Mouse (Mus musculus) liver, embryonic 12.5 days (tissue): ENCODE results near the gene Cog4. TPM values are rescaled to one million over a fixed set of nuclear protein-coding genes. Genes with fewer than 3 reads are reported as not detected.
A peak's percentile ranks its signal among the peaks of the same experiment; 100 is the strongest.
"Not testable (repeated sequence)": the region's sequence is repeated elsewhere in the genome, so short reads cannot be mapped to it uniquely, and the experiment has no call there.

Experiments used
- ATAC-seq: fragments of 200-750 bp; cut with Nextera tagmentation; 2 replicates; pipeline ENCODE4 v1.8.0; 2017; ENCODE audit warnings: moderate number of reproducible peaks, mild to moderate bottlenecking, moderate library complexity
- H3K27ac ChIP-seq: fragments of 300-500 bp; sonication (generic); 2 replicates; pipeline ENCODE4 v1.5.1; 2016; ENCODE audit warnings: mild to moderate bottlenecking
- H3K27me3 ChIP-seq: fragments of 300-500 bp; sonication (generic); replicated peaks from 2 replicates; pipeline ENCODE4 v1.6.1; 2016; ENCODE audit warnings: mild to moderate bottlenecking, moderate library complexity
- H3K36me3 ChIP-seq: fragments of 300-500 bp; sonication (generic); 2 replicates; pipeline ENCODE4 v1.6.1; 2016; ENCODE audit warnings: mild to moderate bottlenecking, moderate library complexity
- H3K4me1 ChIP-seq: fragments of 300-500 bp; sonication (generic); 2 replicates; pipeline ENCODE4 v1.6.1; 2016
- H3K4me2 ChIP-seq: fragments of 300-500 bp; sonication (generic); 2 replicates; pipeline ENCODE4 v1.6.1; 2016; ENCODE audit warnings: mild to moderate bottlenecking, moderate library complexity
- H3K4me3 ChIP-seq: fragments of 300-500 bp; sonication (generic); 2 replicates; pipeline ENCODE4 v1.5.1; 2016; ENCODE audit warnings: mild to moderate bottlenecking, moderate library complexity
- H3K9ac ChIP-seq: fragments of 300-500 bp; sonication (generic); 2 replicates; pipeline ENCODE4 v1.6.1; 2016; ENCODE audit warnings: mild to moderate bottlenecking, moderate library complexity
- H3K9me3 ChIP-seq: fragments of 300-500 bp; sonication (generic); replicated peaks from 2 replicates; pipeline ENCODE4 v1.6.1; 2016; ENCODE audit warnings: mild to moderate bottlenecking, moderate library complexity
- WGBS: fragments of 180-500 bp; shearing (Covaris S2); methylation state at CpG from one replicate; pipeline ENCODE4 v1.1.7; 2016; ENCODE audit not compliant: insufficient replicate concordance; 5-methylcytosine and 5-hydroxymethylcytosine counted together
- polyA plus RNA-seq: library from polyadenylated mRNA; unstranded; fragments of >200 nt; fragmentation: Nextera tagmentation; extraction: Ambion mirVana; gene quantifications from 2 replicates; pipeline ENCODE4 v1.2.1, GENCODE M21; 2016

Gene Cog4
- polyA plus RNA-seq, 1 experiment from 2014 or later: 45.1 TPM

- no peak overlapping the region for H3K4me3 ChIP-seq
- no peaks in the 10 kb centered on the region for H3K27me3 ChIP-seq
- H3K4me1 ChIP-seq: peaks cover 41% of the 10 kb centered on the region
- no peak overlapping the region for H3K4me2 ChIP-seq
- no peak overlapping the region for H3K9ac ChIP-seq
- no peak for ATAC-seq
- H3K36me3 ChIP-seq: peaks cover 67% of the 10 kb centered on the region
- H3K27ac ChIP-seq: no peak overlapping the region
- no peaks in the 10 kb centered on the region for H3K9me3 ChIP-seq
- WGBS: 82% methylated on average over 5 of the region's 5 CpGs
Measured at GRCm38 (mm10) chr8:110843207-110843606, 3.2 kb upstream of the Cog4 start.

- Histone ChIP-seq H3K9ac (peak overlapping the region; percentile 91), H3K27ac (no peak overlapping the region), H3K4me3 (peak overlapping the region; percentile 93), H3K4me2 (peak overlapping the region; percentile 85), H3K27me3 (no peaks in the 10 kb centered on the region), H3K9me3 (no peaks in the 10 kb centered on the region), H3K4me1 (peaks cover 45% of the 10 kb centered on the region), H3K36me3 (peaks cover 53% of the 10 kb centered on the region)
- no peak for ATAC-seq
- WGBS: 69% methylated on average over 3 of the region's 3 CpGs
Measured at GRCm38 (mm10) chr8:110844941-110845340, 1.5 kb upstream of the Cog4 start.

DNA sequence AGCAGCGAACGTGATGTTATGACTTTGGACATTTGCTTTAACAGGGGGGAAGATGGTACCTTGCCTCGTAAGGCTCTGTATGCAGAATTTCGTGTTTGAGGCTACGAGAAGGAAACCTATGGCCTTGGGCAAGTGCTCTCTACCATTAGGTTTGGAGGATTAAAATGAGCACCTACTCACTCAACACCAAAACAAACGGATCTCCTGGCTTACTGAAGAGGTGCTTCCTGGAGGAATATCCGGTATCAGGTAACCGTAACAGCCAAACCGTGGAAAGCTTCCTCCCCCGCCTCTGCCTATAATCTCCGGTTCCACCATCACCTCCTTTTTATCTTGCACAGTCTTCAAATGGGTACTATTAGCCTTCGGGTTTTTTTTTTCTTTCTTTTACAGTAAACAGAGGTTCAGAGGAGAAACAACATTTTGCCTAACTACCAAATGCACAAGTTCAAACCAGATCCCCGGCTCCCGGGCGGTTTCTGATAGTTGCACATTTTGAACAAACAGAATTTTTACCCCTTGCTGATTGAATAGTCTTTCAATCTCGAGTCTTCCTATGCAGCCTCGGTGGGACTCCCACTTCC lies 487 bp upstream of the Cog4 start:
- WGBS: 4% methylated on average over 17 of the region's 17 CpGs

DNA sequence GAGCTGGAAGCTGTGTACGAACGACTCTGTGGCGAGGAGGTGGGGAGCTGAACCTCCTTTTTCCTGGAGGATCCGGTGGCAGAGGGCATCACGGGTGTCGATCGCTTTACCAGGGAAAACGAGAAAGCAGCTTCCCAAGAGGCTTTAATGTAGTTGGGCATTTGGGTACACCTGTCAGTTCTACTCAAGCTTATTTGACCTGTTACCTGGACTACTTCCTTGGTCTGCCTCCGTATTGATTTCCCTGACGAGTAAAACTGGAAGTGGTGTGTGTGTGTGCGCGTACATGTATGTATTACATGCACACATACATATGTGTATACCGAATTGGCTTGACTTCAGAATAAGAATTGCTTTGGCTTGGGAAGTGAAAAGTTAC lies 760 bp downstream of the Cog4 start:
- ATAC-seq: peak; percentile 55
- H3K4me1 ChIP-seq: peaks cover 45% of the 10 kb centered on the region
- peak overlapping the region; percentile 85 for H3K4me2 ChIP-seq
- 1% methylated on average over 13 of the region's 13 CpGs for WGBS
- H3K27me3 ChIP-seq: no peaks in the 10 kb centered on the region
- H3K9me3 ChIP-seq: no peaks in the 10 kb centered on the region
- peak overlapping the region; percentile 83 for H3K27ac ChIP-seq
- peak overlapping the region; percentile 93 for H3K4me3 ChIP-seq
- peaks cover 55% of the 10 kb centered on the region for H3K36me3 ChIP-seq
- peak overlapping the region; percentile 91 for H3K9ac ChIP-seq

More for the DNA sequence above, 487 bp upstream of the Cog4 start:
- Histone ChIP-seq H3K27me3 (no peaks in the 10 kb centered on the region), H3K4me3 (peak overlapping the region; percentile 93), H3K4me1 (peaks cover 45% of the 10 kb centered on the region), H3K9ac (peak overlapping the region; percentile 91), H3K4me2 (peak overlapping the region; percentile 85), H3K9me3 (no peaks in the 10 kb centered on the region), H3K36me3 (peaks cover 53% of the 10 kb centered on the region), H3K27ac (peak overlapping the region; percentile 83)
- ATAC-seq: 0 out of 2 replicates have a peak, but pooled peaks have one; percentile 3

DNA sequence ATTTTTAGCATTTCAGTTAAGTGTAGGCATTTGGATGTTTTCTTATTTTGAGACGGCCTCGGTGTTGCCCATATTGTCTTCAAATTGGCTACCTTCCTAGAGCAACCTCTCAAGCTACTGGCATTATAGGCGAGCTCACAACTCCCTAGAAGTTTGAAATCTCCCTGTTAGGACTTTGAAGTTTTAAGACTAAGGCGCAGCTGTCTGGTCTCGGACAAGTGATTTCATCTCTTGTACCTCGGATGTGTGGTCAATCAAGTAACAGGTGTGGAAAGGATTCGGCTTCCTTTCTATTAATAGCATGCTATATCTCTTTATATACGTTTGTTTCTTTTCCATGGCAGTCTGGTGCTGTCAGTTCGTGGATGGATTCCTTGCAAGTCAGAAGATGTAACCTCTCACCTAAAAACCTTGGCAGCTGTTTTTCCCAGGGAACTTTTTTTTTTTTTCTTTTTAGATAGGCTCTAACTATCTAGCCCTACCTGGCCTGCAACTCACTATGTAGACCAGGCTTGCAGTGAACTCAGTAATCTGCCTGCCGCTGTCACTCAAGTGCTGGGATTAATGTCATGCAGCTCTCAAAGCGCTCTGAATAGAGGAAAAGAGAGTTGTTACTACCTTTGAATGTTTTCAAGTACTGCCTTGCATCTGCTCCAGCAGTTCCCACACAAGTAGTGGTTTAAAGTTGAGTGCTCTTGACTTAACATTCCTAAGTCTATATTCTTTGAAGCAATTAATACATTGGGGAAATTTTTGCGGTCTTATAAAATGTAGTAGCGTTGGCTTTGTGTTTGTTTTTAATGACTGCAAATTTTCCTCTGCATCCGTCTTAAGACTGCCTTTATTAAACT lies 1.5 kb downstream of the Cog4 start:
- H3K4me1 ChIP-seq: peaks cover 38% of the 10 kb centered on the region
- 44% methylated on average over 14 of the region's 14 CpGs for WGBS

DNA sequence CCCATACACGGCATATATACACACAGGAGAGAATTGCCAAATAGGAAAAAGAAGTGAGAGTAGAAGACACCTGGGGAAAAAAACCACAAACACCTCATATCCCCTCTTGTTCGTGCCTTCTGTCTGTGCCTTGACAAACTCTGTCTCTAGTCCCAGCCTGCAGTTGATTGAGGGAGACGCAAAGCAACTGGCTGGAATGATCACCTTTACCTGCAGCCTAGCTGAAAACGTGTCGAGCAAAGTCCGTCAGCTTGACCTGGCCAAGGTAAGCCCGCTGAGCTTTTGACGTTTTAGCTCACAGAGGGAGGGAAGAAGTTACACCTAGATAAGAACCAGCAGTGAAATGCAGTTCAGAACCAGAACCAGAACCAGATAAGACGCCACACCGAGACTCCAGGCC lies 4.8 kb downstream of the Cog4 start:
- no peak overlapping the region for H3K4me3 ChIP-seq
- H3K4me1 ChIP-seq: peaks cover 11% of the 10 kb centered on the region
- peaks cover 66% of the 10 kb centered on the region for H3K36me3 ChIP-seq
- 87% methylated on average over 10 of the region's 10 CpGs for WGBS
- H3K9me3 ChIP-seq: no peaks in the 10 kb centered on the region
- H3K9ac ChIP-seq: no peak overlapping the region
- no peak overlapping the region for H3K4me2 ChIP-seq
- no peak overlapping the region for H3K27ac ChIP-seq
- ATAC-seq: no peak
- no peaks in the 10 kb centered on the region for H3K27me3 ChIP-seq

More for the DNA sequence above, 1.5 kb downstream of the Cog4 start:
- Histone ChIP-seq H3K36me3 (peaks cover 55% of the 10 kb centered on the region), H3K4me2 (peak overlapping the region; percentile 85), H3K27me3 (no peaks in the 10 kb centered on the region), H3K4me3 (peak overlapping the region; percentile 93), H3K9me3 (no peaks in the 10 kb centered on the region), H3K27ac (peak overlapping the region; percentile 83; the same call in 1 of the 2 replicates), H3K9ac (peak overlapping the region; percentile 91)
- ATAC-seq: no peak

DNA sequence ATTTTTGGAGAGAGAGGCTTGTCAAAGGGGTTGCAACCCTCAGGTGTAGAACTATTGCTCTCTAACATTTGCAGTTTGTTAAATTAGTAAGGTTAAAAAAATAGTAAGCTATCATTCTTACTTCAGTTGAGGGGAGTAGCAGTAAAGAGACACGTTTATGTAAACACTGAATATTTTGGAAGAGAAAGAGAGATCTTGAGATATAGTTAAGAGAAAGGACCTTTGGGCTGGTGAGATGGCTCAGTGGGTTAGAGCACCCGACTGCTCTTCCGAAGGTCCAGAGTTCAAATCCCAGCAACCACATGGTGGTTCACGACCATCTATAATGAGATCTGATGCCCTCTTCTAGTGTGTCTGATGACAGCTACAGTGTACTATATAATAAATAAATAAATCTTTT lies 9.7 kb downstream of the Cog4 start:
- peaks cover 98% of the 10 kb centered on the region for H3K36me3 ChIP-seq
- H3K4me3 ChIP-seq, H3K4me2 ChIP-seq, H3K9me3 ChIP-seq, ATAC-seq, H3K27me3 ChIP-seq, H3K27ac ChIP-seq, H3K4me1 ChIP-seq, H3K9ac ChIP-seq: not testable (repeated sequence)
- 90% methylated on average over 4 of the region's 4 CpGs for WGBS

GRCm38 (mm10) chr8:110856760-110857461 lies 10.5 kb downstream of the Cog4 start:
- WGBS: 80% methylated on average over 5 of the region's 5 CpGs
- H3K9ac ChIP-seq: no peak overlapping the region

DNA sequence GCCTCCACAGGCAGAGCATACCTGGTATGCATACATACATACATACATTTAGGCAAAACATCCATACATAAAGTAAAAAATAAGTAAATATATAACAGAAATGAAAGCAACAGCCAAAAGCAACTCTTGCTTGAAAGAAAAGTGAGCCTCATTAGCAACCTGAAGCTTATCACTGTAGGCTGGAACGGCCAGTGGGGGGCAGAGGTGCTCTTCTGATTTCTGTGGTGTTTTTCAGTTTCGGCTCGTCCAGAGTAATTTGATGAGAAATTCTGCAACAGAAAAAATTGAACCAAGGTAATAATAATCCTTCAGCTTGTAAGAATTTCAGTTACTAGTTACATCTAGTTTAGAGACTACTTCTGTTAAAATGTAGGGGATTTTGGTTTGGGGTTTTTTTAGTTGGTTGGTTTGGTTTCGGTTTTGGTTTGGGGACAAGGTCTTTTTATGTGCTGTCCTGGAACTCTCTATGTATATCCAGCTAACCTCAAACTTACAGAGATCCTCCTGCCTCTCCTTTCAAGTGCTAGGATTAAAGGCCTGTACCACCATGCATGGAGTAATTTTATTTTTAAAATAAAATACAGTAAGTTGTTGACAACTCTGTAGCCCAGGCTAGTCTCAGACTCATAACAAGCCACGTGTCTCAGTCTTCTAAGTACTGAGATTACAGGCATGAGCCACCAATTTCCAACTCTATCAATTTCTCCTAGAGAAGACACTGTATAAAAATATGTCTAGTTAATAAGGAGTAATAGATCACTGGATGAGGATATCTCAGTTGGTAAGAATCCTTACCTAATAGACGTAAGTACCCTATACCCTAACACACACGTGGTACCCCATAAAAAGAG lies 13.5 kb downstream of the Cog4 start:
- H3K4me1 ChIP-seq: no peaks in the 10 kb centered on the region
- no peaks in the 10 kb centered on the region for H3K9me3 ChIP-seq
- no peak overlapping the region for H3K9ac ChIP-seq
- no peak overlapping the region for H3K4me3 ChIP-seq
- no peak overlapping the region for H3K27ac ChIP-seq
- no peak overlapping the region for H3K4me2 ChIP-seq
- peaks cover 96% of the 10 kb centered on the region for H3K36me3 ChIP-seq
- no peak for ATAC-seq
- WGBS: 84% methylated on average over 7 of the region's 7 CpGs
- no peaks in the 10 kb centered on the region for H3K27me3 ChIP-seq

More at GRCm38 (mm10) chr8:110856760-110857461, 10.5 kb downstream of the Cog4 start:
- ATAC-seq: no peak
- Histone ChIP-seq H3K27me3 (no peaks in the 10 kb centered on the region), H3K4me3 (no peak overlapping the region), H3K4me1 (no peaks in the 10 kb centered on the region), H3K9me3 (no peaks in the 10 kb centered on the region), H3K4me2 (no peak overlapping the region), H3K36me3 (peaks cover 96% of the 10 kb centered on the region), H3K27ac (no peak overlapping the region)

GRCm38 (mm10) chr8:110861347-110862025 lies 15.1 kb downstream of the Cog4 start:
- H3K4me3 ChIP-seq, H3K9me3 ChIP-seq, H3K9ac ChIP-seq, ATAC-seq, H3K27me3 ChIP-seq, H3K27ac ChIP-seq, H3K4me1 ChIP-seq, H3K4me2 ChIP-seq: not testable (repeated sequence)
- WGBS: 85% methylated on average over 7 of the region's 7 CpGs
- H3K36me3 ChIP-seq: peaks cover 95% of the 10 kb centered on the region

- no peak overlapping the region for H3K9ac ChIP-seq
- H3K4me1 ChIP-seq: no peaks in the 10 kb centered on the region
- ATAC-seq: no peak
- no peaks in the 10 kb centered on the region for H3K27me3 ChIP-seq
- no peaks in the 10 kb centered on the region for H3K9me3 ChIP-seq
- peaks cover 99% of the 10 kb centered on the region for H3K36me3 ChIP-seq
- no peak overlapping the region for H3K4me2 ChIP-seq
- H3K4me3 ChIP-seq: no peak overlapping the region
- WGBS: 97% methylated on average over 2 of the region's 2 CpGs
- H3K27ac ChIP-seq: no peak overlapping the region
Measured at GRCm38 (mm10) chr8:110870501-110870900, 24.1 kb downstream of the Cog4 start.
